Mouse (Mus musculus) heart, adult 2 months (tissue): ENCODE measurements at regions not wholly inside any gene's neighbourhood (a gene's known extent, or its start where the extent isn't known, plus 50 kb on each side); places are given as distances from the start of the nearest gene placed in this dataset.

ENCODE experiments used
- CTCF ChIP-seq: fragments of 200-600 bp; IDR thresholded peaks from 2 replicates; pipeline ENCODE4 v1.8.1; 2022; ENCODE audit warnings: antibody characterized with exemption, mild to moderate bottlenecking, moderate library complexity
- POLR2A ChIP-seq: fragments of 200-500 bp; IDR thresholded peaks from 2 replicates; pipeline ENCODE4 v1.6.1; 2011; ENCODE audit warnings: mild to moderate bottlenecking, low read depth, low read length, control low read depth; ENCODE audit not compliant: insufficient read depth

- TF ChIP-seq POLR2A (no peak), CTCF (no peak)
Measured at GRCm38 (mm10) chr2:21048996-21049395, 80.3 kb upstream of the Arhgap21 start.
